Mouse (Mus musculus): ENCODE data around the gene Esrrg.

DNA sequence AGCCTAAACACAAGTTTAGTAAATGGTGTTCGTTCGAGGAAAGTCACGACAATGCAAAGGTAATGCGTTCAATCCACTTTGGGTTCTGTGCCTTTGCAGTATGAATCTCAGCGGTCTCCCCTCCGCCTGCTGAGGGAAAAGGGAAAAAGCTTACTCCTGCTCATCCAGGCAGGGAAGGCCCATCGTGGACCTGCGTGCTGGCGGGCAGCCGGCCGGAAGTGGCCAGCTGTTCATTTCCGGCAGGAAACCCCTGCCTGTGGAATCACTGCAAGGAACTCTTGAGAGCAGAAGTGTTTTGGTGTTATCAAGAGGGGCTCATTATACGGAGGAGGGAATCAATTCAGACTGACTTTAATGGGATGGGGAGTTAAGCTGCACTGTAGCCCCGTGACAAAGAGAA, 127.9 kb downstream of the Esrrg start:
- TF ChIP-seq CTCF (IDR thresholded peaks at IDR 0.05; ENCODE audit: low read depth, low read length) = no peak
- no peak for TF ChIP-seq GATA1 (IDR thresholded peaks at IDR 0.05; ENCODE audit: borderline replicate concordance, low read length)
- no peak for TF ChIP-seq TAL1 (conservative IDR thresholded peaks at IDR 0.05; ENCODE audit: low read depth, low read length)
